Mouse (Mus musculus) heart, embryonic 12.5 days (tissue): ENCODE measurements around the gene Slc7a11. TPM values are rescaled to one million over a fixed set of nuclear protein-coding genes. Genes with fewer than 3 reads are reported as not detected.

ENCODE experiments used
- ATAC-seq: fragments of 200-750 bp; cut with Nextera tagmentation; 2 replicates; pipeline ENCODE4 v1.8.0; 2017; ENCODE audit warnings: moderate TSS enrichment, moderate library complexity; ENCODE audit not compliant: insufficient number of reproducible peaks, low FRiP score
- H3K27ac ChIP-seq: fragments of 300-500 bp; sonication (generic); 2 replicates; pipeline ENCODE4 v1.5.1; 2016; ENCODE audit warnings: mild to moderate bottlenecking, moderate library complexity; ENCODE audit not compliant: poor library complexity, severe bottlenecking
- H3K27me3 ChIP-seq: fragments of 300-500 bp; sonication (generic); replicated peaks from 2 replicates; pipeline ENCODE4 v1.6.1; 2016; ENCODE audit warnings: mild to moderate bottlenecking, moderate library complexity
- H3K36me3 ChIP-seq: fragments of 300-500 bp; sonication (generic); 2 replicates; pipeline ENCODE4 v1.6.1; 2016; ENCODE audit warnings: mild to moderate bottlenecking, moderate library complexity
- H3K4me1 ChIP-seq: fragments of 300-500 bp; sonication (generic); replicated peaks from 2 replicates; pipeline ENCODE4 v1.6.1; 2016; ENCODE audit warnings: mild to moderate bottlenecking
- H3K4me2 ChIP-seq: fragments of 300-500 bp; sonication (generic); 2 replicates; pipeline ENCODE4 v1.6.1; 2016; ENCODE audit warnings: mild to moderate bottlenecking, moderate library complexity
- H3K4me3 ChIP-seq: fragments of 300-500 bp; sonication (generic); 2 replicates; pipeline ENCODE4 v1.5.1; 2016; ENCODE audit warnings: mild to moderate bottlenecking
- H3K9ac ChIP-seq: fragments of 300-500 bp; sonication (generic); 2 replicates; pipeline ENCODE4 v1.6.1; 2016; ENCODE audit warnings: mild to moderate bottlenecking, moderate library complexity
- H3K9me3 ChIP-seq: fragments of 300-500 bp; sonication (generic); replicated peaks from 2 replicates; pipeline ENCODE4 v1.6.1; 2016; ENCODE audit warnings: mild to moderate bottlenecking, moderate library complexity
- WGBS: fragments of 180-500 bp; shearing (Covaris S2); methylation state at CpG from one replicate; pipeline ENCODE4 v1.1.7; 2016; 5-methylcytosine and 5-hydroxymethylcytosine counted together
- polyA plus RNA-seq: library from polyadenylated mRNA; unstranded; fragments of >200 nt; fragmentation: Nextera tagmentation; extraction: Ambion mirVana; gene quantifications from 2 replicates; pipeline ENCODE4 v1.2.1, GENCODE M21; 2016

Gene Slc7a11
- polyA plus RNA-seq, 1 experiment from 2014 or later = 0.19 TPM

DNA sequence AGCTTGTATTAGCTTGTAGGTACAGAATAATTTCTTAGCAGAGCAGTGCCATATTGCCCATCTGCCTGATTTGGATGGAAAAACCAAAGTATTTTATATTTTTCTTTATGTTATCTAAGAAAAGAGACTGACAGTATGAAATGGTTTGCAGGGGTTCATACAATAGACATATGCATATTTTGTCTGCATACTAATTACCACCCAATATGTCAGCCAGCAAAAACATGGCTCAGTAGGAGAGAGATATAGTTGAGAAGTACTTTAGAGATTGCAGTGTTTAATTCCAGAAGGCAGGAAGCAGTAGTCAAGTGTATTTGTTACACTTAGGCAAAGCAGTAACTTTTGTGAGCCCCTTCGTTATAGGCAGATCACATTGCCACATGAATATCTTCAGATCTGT, 182.7 kb downstream of the Slc7a11 start:
- Histone ChIP-seq H3K4me1 (no peaks in the 10 kb centered on the region), H3K9ac (no peak overlapping the region), H3K4me3 (no peak overlapping the region), H3K9me3 (no peaks in the 10 kb centered on the region), H3K27ac (no peak overlapping the region), H3K4me2 (no peak overlapping the region), H3K27me3 (no peaks in the 10 kb centered on the region), H3K36me3 (no peaks in the 10 kb centered on the region)
- WGBS = 84% methylated on average over 1 of the region's 1 CpGs
- no peak for ATAC-seq

DNA sequence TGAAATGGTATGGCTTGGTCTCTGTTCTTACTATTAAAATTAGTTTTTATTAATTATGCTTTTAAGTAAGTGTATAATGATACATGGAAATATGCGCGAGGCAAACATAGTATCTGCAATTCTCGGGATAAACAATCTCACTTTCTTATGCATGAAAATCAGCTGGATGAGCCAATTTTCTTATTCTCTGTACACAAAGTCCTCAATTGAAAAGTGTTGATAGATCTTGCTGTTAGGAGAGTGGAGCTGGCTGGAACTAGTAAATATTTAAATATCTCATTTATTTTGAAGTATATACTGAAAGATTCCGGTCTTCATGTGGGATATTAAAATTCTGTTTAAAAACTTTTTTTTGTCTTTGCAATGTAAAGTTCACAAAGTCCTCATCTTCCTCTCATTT, 184.6 kb downstream of the Slc7a11 start:
- no peak for ATAC-seq
- Histone ChIP-seq H3K4me3 (no peak overlapping the region), H3K4me1 (no peaks in the 10 kb centered on the region), H3K9ac (no peak overlapping the region), H3K27ac (no peak overlapping the region), H3K36me3 (no peaks in the 10 kb centered on the region), H3K27me3 (no peaks in the 10 kb centered on the region), H3K9me3 (no peaks in the 10 kb centered on the region), H3K4me2 (no peak overlapping the region)
- 87% methylated on average over 4 of the region's 4 CpGs for WGBS

DNA sequence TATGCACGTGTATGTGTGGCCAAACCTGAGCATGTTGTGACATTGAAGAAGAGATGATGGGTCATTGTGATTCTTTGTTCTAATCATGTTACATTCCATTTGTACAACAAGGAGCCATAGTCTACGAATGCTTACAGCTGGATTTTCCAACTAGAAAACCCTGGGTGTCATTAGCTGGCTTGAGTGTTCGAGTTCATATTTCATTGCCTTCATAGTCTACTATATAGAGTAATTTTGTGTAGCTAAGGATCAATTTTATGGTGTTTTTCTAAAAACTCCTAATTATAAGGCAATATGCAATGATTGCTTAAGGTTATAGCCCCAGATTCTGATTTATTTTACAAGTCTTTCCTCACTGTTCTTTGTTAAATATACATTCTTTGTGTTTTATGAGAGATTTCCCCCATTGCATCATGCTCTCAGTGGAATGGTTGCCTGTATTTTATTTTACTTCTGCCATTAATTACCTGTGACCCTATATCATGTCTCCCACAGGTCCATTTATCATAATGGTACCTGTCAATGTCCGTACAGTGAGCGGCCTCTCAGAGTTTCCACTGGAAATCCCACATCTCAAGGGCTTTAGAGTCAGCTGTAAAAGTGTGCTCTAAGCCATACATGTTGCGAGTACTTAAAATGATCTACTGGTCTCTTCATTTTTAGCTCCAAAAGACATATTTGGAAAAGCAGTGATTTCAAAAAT, 193.7 kb downstream of the Slc7a11 start:
- ATAC-seq = no peak
- Histone ChIP-seq H3K4me2 (no peak overlapping the region), H3K27me3 (no peaks in the 10 kb centered on the region), H3K36me3 (no peaks in the 10 kb centered on the region), H3K27ac (no peak overlapping the region), H3K9me3 (no peaks in the 10 kb centered on the region), H3K4me1 (no peaks in the 10 kb centered on the region), H3K9ac (no peak overlapping the region), H3K4me3 (no peak overlapping the region)
- 79% methylated on average over 6 of the region's 6 CpGs for WGBS

DNA sequence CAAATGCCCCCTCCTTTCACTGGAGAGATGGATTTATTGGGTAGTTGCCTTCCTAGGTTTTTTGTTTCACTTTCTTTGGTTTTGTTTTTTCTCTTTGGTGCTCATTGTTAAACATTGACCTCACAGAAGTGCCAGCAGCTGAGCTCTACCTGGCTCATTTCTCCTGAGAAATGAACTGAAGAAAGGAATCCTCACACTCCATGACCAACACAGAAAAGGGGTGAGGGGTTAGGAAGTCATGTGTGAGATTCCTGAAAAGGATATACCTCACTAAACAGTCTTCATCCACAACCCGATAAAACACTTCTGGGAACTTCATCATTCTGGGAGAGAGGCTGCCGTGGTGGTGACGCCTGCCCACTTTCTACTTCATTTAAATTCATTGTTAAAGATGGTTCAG, 207.4 kb downstream of the Slc7a11 start:
- H3K36me3 ChIP-seq = no peaks in the 10 kb centered on the region
- no peaks in the 10 kb centered on the region for H3K4me1 ChIP-seq
- WGBS = 73% methylated on average over 3 of the region's 3 CpGs
- H3K9me3 ChIP-seq = no peaks in the 10 kb centered on the region
- H3K27me3 ChIP-seq = no peaks in the 10 kb centered on the region
- H3K9ac ChIP-seq = no peak overlapping the region
- H3K27ac ChIP-seq = no peak overlapping the region
- H3K4me2 ChIP-seq = no peak overlapping the region
- ATAC-seq = no peak
- H3K4me3 ChIP-seq = no peak overlapping the region

DNA sequence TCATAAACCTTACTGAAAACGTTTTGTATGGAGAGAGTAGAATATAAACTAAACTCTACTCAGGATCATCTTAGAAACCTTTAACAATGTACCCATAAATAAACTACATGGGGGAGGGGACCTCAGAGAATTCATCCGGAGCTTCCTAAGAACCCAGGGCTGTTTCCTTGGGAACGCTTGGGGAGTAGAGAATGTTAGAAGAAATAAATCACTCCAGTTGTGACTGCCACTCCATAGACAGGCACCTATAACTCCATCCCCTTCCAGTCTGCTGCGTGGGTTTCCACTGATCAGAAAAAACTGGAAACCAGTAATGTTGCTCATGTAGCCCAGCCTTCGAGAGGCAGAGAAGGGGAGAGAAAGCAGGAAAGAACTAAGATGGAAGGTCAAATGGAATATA, 210.3 kb downstream of the Slc7a11 start:
- ATAC-seq = no peak
- H3K4me1 ChIP-seq = no peaks in the 10 kb centered on the region
- H3K36me3 ChIP-seq = no peaks in the 10 kb centered on the region
- H3K27me3 ChIP-seq = no peaks in the 10 kb centered on the region
- H3K4me2 ChIP-seq = no peak overlapping the region
- H3K27ac ChIP-seq = no peak overlapping the region
- no peaks in the 10 kb centered on the region for H3K9me3 ChIP-seq
- WGBS = 48% methylated on average over 5 of the region's 5 CpGs
- no peak overlapping the region for H3K4me3 ChIP-seq
- no peak overlapping the region for H3K9ac ChIP-seq

DNA sequence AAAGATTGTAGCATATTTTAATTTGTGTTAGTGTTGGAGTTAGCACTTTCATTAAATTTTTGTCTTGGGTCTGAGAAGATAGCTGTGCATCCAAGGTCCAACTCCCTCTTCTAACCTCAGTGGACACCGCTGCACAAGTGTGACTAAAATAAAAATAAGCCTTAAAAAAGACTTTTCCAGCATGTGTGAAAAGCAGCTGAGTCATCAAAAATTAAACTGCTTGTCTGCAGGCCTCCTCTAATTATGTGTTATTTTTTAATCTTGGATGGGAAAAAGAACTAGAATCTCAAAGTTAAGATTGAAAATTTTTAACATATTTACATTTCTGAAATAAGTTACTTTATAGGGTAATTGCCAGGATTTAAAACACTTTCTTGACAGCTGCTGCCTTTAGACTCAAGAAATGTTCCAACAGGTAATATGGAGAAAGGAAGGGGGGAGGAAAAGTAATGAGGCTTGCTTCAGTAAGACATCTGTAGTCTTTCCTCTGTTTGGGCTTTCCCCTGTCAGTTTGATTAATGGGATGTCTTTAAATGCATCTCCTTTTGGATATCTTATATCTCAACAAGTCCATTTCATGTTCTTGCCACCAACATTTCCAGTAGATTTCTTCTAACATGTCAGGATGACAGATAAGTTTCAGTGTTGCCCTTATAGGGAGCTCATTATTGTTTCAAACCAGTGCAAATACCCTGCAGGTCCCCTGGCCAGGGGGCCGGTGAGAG, 218.9 kb downstream of the Slc7a11 start:
- 70% methylated on average over 2 of the region's 2 CpGs for WGBS
- no peak overlapping the region for H3K27ac ChIP-seq
- no peak for ATAC-seq

DNA sequence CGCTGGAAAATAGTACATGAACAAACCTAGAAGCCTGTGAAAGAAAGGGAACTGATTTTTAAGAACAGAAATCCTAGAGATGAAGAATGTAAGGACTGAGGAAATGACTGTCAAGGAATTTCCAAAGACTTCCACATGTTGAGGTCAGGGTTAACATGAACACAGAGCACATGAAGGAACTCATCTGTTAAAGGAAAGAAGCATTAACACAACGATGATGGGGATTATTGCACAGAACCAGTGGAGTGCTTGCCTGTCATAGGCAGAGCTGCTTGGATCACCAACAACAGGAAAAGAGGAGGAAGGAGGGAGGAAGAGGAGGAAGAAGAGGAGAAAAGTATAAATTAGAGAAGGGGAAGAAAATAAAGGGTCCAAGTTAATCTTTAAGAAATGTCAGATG, 223.0 kb downstream of the Slc7a11 start:
- Histone ChIP-seq H3K27me3 (no peaks in the 10 kb centered on the region), H3K36me3 (no peaks in the 10 kb centered on the region), H3K4me3 (no peak overlapping the region), H3K4me1 (no peaks in the 10 kb centered on the region), H3K9ac (no peak overlapping the region), H3K27ac (no peak overlapping the region), H3K9me3 (no peaks in the 10 kb centered on the region), H3K4me2 (no peak overlapping the region)
- 57% methylated on average over 2 of the region's 2 CpGs for WGBS
- ATAC-seq = no peak

More for the DNA sequence above, 218.9 kb downstream of the Slc7a11 start:
- Histone ChIP-seq H3K4me3 (no peak overlapping the region), H3K9me3 (no peaks in the 10 kb centered on the region), H3K9ac (no peak overlapping the region), H3K27me3 (no peaks in the 10 kb centered on the region), H3K4me2 (no peak overlapping the region), H3K36me3 (no peaks in the 10 kb centered on the region), H3K4me1 (no peaks in the 10 kb centered on the region)

DNA sequence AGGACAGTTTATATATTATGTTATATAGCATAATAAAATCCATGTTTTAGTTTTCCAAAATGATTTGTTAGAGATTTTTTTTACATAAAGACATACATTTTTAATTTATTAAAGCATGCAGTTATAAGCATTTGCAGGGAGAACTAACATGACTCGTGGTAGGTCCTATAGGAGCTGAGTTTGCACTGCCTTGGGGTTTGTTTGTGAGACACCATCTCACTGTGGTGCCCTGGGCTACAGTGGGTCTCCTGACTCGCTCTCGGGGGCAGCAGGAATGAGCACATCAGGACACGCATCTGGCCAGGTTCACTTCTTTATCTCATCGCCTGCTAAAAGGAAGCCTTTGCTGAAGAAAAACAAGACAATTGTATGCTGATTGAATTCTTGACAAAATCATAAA, 257.0 kb downstream of the Slc7a11 start:
- no peak overlapping the region for H3K9ac ChIP-seq
- no peaks in the 10 kb centered on the region for H3K4me1 ChIP-seq
- no peak for ATAC-seq
- no peak overlapping the region for H3K4me3 ChIP-seq
- no peaks in the 10 kb centered on the region for H3K9me3 ChIP-seq
- no peaks in the 10 kb centered on the region for H3K36me3 ChIP-seq
- WGBS = 72% methylated on average over 5 of the region's 5 CpGs
- no peak overlapping the region for H3K4me2 ChIP-seq
- no peak overlapping the region for H3K27ac ChIP-seq
- H3K27me3 ChIP-seq = no peaks in the 10 kb centered on the region

DNA sequence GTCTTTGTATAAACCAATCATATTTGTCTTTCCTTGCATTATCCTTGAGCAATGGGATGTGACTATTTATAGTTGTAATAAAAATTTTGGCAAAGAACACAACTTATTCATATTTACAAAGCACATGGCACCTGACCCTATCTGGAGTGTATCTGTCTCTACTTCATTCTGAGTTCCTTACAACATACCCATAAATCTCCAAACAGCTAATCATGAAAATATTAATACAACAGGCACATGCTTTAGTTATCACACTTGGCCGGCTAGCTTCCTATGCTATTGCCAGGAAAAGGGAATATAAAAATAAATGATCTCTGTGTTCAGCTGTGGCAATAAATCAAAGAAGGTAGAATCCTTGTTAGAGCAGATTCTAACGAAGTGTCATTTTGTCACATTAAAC, 257.5 kb downstream of the Slc7a11 start:
- H3K27me3 ChIP-seq = no peaks in the 10 kb centered on the region
- no peaks in the 10 kb centered on the region for H3K4me1 ChIP-seq
- H3K9me3 ChIP-seq = no peaks in the 10 kb centered on the region
- H3K4me2 ChIP-seq = no peak overlapping the region
- H3K36me3 ChIP-seq = no peaks in the 10 kb centered on the region
- 74% methylated on average over 2 of the region's 2 CpGs for WGBS
- no peak overlapping the region for H3K27ac ChIP-seq
- no peak overlapping the region for H3K4me3 ChIP-seq
- H3K9ac ChIP-seq = no peak overlapping the region
- ATAC-seq = no peak

DNA sequence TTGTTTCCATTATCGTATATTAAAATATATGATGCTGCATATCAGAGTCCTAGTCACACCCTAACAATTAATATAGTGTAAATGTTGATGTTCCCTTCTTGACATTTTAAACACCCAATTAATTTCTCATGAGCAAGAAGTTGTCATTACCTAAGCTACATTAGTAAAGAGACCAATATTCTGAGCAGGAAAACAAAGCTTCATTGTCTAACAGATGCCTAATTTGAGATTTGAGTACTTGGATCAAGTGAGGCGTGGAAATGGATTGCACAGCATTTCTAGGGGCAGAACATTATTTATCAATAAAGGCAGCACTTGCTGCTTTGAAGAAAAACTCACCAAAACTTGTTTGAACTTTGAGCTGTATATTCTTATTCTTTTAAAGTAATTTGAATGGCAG, 282.7 kb downstream of the Slc7a11 start:
- no peaks in the 10 kb centered on the region for H3K27me3 ChIP-seq
- 79% methylated on average over 2 of the region's 2 CpGs for WGBS
- ATAC-seq = no peak

DNA sequence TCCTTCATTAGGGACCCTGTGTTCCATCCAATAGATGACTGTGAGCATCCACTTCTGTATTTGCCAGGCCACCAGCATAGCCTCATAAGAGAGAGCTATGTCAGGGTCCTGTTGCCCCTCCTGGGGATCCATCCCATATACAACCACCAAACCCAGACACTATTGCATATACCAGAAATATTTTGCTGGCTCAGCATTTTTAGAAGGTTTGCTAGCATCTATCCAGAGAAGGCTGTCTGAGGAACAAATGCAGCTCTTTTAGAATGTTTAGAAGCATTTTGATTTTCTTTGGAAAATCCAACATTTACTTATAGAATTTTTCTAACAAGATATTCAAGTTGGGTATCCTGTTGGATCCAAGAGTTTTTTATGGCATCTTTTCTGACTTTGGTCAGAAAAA, 299.3 kb downstream of the Slc7a11 start:
- Histone ChIP-seq H3K27me3 (no peaks in the 10 kb centered on the region), H3K27ac (no peak overlapping the region), H3K4me2 (no peak overlapping the region), H3K4me3 (no peak overlapping the region), H3K36me3 (no peaks in the 10 kb centered on the region), H3K9me3 (no peaks in the 10 kb centered on the region), H3K9ac (no peak overlapping the region), H3K4me1 (no peaks in the 10 kb centered on the region)
- ATAC-seq = no peak

More for the DNA sequence above, 282.7 kb downstream of the Slc7a11 start:
- Histone ChIP-seq H3K4me1 (no peaks in the 10 kb centered on the region), H3K4me2 (no peak overlapping the region), H3K27ac (no peak overlapping the region), H3K9ac (no peak overlapping the region), H3K36me3 (no peaks in the 10 kb centered on the region), H3K9me3 (no peaks in the 10 kb centered on the region), H3K4me3 (no peak overlapping the region)

DNA sequence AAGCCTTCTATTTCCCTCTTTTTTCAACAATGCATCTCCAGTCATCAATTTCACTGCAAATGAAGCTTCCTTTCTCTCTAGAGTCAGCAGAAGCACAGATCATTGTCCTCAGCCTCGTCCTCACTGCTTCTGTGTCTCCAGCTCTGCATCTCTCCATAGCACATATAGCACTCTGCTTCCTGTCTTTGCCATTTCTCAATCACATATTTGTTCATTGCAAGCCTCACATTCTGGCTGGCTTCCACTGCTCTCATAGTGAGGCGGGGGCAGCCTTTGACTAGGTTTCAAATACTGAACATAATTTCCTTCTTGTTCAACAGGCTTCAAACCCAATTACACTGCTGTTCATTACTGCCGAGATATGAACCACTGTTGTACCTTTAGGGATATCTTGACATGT, 305.1 kb downstream of the Slc7a11 start:
- no peaks in the 10 kb centered on the region for H3K27me3 ChIP-seq
- no peaks in the 10 kb centered on the region for H3K36me3 ChIP-seq
- no peak overlapping the region for H3K27ac ChIP-seq
- H3K9ac ChIP-seq = no peak overlapping the region
- 73% methylated on average over 3 of the region's 3 CpGs for WGBS
- no peaks in the 10 kb centered on the region for H3K4me1 ChIP-seq
- H3K4me2 ChIP-seq = no peak overlapping the region
- ATAC-seq = no peak
- H3K9me3 ChIP-seq = no peaks in the 10 kb centered on the region
- H3K4me3 ChIP-seq = no peak overlapping the region
